Mouse (Mus musculus): ENCODE results near the gene Arhgap32.

DNA sequence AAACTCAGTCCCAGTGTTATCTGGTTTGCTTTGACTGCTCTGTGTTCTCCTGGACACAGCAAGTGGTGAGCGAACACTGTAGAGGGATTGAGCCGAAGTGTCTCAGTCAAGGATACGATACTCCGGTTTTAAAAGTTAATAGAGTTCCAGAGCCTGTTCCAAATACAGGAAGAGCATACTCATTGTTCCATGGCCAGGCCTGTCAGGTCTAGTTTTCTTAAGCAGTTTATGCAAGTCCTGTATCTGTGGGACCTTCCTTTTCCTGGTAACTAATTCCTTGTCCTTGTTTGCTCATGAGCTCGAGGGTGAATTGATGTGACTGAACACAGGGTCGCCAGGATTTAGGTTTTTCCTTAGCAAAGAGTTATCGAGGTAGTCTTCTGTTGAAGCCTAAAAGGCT lies 19.4 kb upstream of the Arhgap32 start:
- TF ChIP-seq CTCF (IDR thresholded peaks at IDR 0.05; ENCODE audit: borderline replicate concordance, insufficient read depth, low read length) (no peak), POLR2A (IDR thresholded peaks at IDR 0.05; ENCODE audit: low read depth, low read length) (no peak)
